Mouse (Mus musculus) hindbrain, embryonic 15.5 days (tissue): Measurements from ENCODE around the gene Sos1. TPM values are rescaled to one million over a fixed set of nuclear protein-coding genes. Genes with fewer than 3 reads are reported as not detected.

Experiments
- ATAC-seq: fragments of 200-750 bp; cut with Nextera tagmentation; 2 replicates; pipeline ENCODE4 v1.8.0; 2017; ENCODE audit warnings: low read depth, moderate number of reproducible peaks, moderate TSS enrichment; ENCODE audit not compliant: low FRiP score
- H3K27ac ChIP-seq: fragments of 300-500 bp; sonication (generic); replicated peaks from 2 replicates; pipeline ENCODE4 v1.5.1; 2015; ENCODE audit warnings: mild to moderate bottlenecking, inconsistent platforms
- H3K27me3 ChIP-seq: fragments of 300-500 bp; sonication (generic); 2 replicates; pipeline ENCODE4 v1.6.1; 2015; ENCODE audit warnings: control low read depth, inconsistent platforms
- H3K36me3 ChIP-seq: fragments of 300-500 bp; sonication (generic); 2 replicates; pipeline ENCODE4 v1.6.1; 2015; ENCODE audit warnings: control low read depth, inconsistent platforms
- H3K4me1 ChIP-seq: fragments of 300-500 bp; sonication (generic); replicated peaks from 2 replicates; pipeline ENCODE4 v1.6.1; 2015; ENCODE audit warnings: control low read depth, inconsistent platforms
- H3K4me2 ChIP-seq: fragments of 300-500 bp; sonication (generic); 2 replicates; pipeline ENCODE4 v1.6.1; 2015; ENCODE audit warnings: moderate library complexity, mild to moderate bottlenecking, inconsistent platforms
- H3K4me3 ChIP-seq: fragments of 300-500 bp; sonication (generic); 2 replicates; pipeline ENCODE4 v1.5.1; 2015; ENCODE audit warnings: mild to moderate bottlenecking, inconsistent platforms
- H3K9ac ChIP-seq: fragments of 300-500 bp; sonication (generic); 2 replicates; pipeline ENCODE4 v1.6.1; 2015; ENCODE audit warnings: inconsistent platforms
- H3K9me3 ChIP-seq: fragments of 300-500 bp; sonication (generic); 2 replicates; pipeline ENCODE4 v1.6.1; 2016; ENCODE audit warnings: control low read depth, inconsistent platforms
- WGBS: fragments of 180-500 bp; shearing (Covaris S2); methylation state at CpG from one replicate; pipeline ENCODE4 v1.1.7; 2015; 5-methylcytosine and 5-hydroxymethylcytosine counted together
- polyA plus RNA-seq: library from polyadenylated mRNA; unstranded; fragments of >200 nt; fragmentation: Nextera tagmentation; extraction: Ambion mirVana; gene quantifications from 2 replicates; pipeline ENCODE4 v1.2.1, GENCODE M21; 2015

Sos1 gene
- polyA plus RNA-seq, 1 experiment from 2014 or later, result 8.4 TPM

DNA sequence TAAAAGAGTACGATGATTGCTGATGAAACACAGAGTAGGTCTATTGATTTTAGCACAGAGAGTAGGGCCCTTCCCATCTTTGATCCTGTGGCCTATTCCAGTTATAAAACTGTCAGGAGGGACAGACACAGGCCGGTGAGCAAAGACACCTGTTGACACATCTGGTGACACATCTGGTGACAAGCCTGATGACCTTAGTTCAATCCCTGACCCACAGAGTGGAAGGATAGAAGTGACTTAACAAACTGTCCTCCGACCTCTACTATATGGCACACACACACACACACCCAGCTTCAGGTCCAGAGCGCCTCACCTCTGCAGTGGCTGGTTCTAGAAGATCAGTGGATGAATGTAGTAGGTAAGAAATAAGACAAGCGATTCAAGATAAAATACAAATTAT is 33.8 kb downstream of the Sos1 start:
- no peak overlapping the region for H3K27ac ChIP-seq
- ATAC-seq, result no peak
- 98% methylated on average over 5 of the region's 5 CpGs for WGBS
- H3K36me3 ChIP-seq, result peaks cover 54% of the 10 kb centered on the region
- no peak overlapping the region for H3K4me3 ChIP-seq
- no peaks in the 10 kb centered on the region for H3K27me3 ChIP-seq
- no peak overlapping the region for H3K9ac ChIP-seq
- no peaks in the 10 kb centered on the region for H3K4me1 ChIP-seq
- no peaks in the 10 kb centered on the region for H3K9me3 ChIP-seq
- no peak overlapping the region for H3K4me2 ChIP-seq

DNA sequence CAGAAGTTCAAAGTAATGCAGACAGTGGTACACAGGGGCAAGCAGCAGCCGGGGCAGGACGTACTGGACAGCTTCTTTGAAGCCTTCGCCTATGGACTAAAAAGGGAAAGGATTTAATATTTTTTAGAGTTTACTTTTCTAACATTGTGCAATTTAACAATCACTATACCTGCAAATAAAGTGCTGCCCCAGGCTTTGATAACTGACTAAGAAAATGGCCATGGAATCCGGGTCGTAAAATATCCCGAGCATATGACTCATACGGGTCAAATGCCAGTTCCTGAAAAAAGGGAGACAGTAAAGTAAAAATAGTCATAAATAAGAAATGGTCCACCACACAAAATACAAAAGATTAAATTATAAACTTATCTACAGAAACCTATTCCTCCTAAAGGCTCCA is 34.8 kb downstream of the Sos1 start:
- H3K9ac ChIP-seq, result no peak overlapping the region
- no peak overlapping the region for H3K4me2 ChIP-seq
- 95% methylated on average over 7 of the region's 7 CpGs for WGBS
- ATAC-seq, result no peak
- no peaks in the 10 kb centered on the region for H3K9me3 ChIP-seq
- H3K4me3 ChIP-seq, result no peak overlapping the region
- no peaks in the 10 kb centered on the region for H3K27me3 ChIP-seq
- peaks cover 54% of the 10 kb centered on the region for H3K36me3 ChIP-seq
- no peak overlapping the region for H3K27ac ChIP-seq
- H3K4me1 ChIP-seq, result no peaks in the 10 kb centered on the region

DNA sequence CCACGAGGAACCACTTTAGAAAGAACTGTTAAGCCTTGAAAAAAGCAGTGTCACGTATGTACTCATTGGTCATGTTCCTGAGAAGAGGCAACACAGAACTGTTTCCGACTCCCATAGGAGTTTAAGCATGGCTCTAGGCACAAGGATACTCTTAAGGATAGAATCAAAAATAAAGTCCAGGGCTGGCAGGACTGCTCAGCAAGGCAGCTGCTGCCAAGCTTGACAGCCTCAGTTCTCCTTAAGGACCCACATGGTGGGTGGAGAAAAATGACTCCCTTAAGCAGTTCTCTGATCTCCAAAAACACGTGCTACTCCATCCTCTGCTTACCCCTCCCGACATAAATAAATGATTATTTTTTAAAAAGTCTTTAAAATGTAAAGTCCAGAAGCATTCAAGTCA is 44.6 kb downstream of the Sos1 start:
- Histone ChIP-seq H3K4me2 (no peak overlapping the region), H3K27ac (no peak overlapping the region), H3K4me1 (no peaks in the 10 kb centered on the region), H3K27me3 (no peaks in the 10 kb centered on the region), H3K9ac (no peak overlapping the region), H3K4me3 (no peak overlapping the region), H3K9me3 (no peaks in the 10 kb centered on the region), H3K36me3 (peaks cover 30% of the 10 kb centered on the region)
- no peak for ATAC-seq
- 89% methylated on average over 5 of the region's 5 CpGs for WGBS

DNA sequence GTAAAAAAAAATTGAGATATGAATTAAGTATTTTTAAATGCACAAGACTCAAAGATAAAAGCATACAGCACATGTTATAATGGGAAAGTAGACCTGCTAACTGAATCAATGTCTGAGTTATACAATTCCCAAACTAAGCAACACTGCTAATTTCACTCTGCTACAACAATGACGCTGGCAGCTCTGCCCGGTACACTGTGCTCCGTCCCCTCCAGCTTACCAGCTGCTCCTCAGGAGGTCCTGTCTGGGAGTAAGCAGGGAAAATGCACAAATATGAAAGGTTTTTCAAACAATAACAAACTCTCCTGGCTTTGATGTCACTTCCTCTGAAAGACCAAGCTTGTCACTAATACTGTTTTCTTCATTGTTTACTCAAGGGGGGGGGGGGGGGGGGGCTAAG is 45.8 kb downstream of the Sos1 start:
- peaks cover 32% of the 10 kb centered on the region for H3K36me3 ChIP-seq
- no peak overlapping the region for H3K9ac ChIP-seq
- no peak for ATAC-seq
- no peaks in the 10 kb centered on the region for H3K4me1 ChIP-seq
- H3K4me2 ChIP-seq, result no peak overlapping the region
- 57% methylated on average over 3 of the region's 3 CpGs for WGBS
- no peaks in the 10 kb centered on the region for H3K9me3 ChIP-seq
- H3K4me3 ChIP-seq, result no peak overlapping the region
- no peak overlapping the region for H3K27ac ChIP-seq
- H3K27me3 ChIP-seq, result no peaks in the 10 kb centered on the region

DNA sequence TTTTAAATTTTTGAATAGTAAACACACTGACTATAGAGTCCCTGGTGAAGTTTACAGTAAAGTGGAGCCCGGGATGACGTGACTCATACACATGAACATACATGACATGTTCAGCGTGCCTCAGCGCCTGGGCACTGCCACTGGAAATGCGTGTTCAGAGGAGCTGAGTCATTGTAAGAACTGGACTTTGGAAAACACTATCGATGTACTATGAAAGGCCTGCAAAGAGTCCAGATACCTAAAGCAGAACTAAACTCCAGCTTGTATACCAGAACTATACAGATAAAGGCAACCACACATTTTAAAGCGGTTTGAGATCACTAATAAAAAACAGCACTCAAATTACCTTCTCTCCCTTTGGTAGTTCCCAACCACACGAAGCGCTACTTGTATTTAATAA is 48.3 kb downstream of the Sos1 start:
- 96% methylated on average over 9 of the region's 9 CpGs for WGBS
- Histone ChIP-seq H3K27ac (no peak overlapping the region), H3K9ac (no peak overlapping the region), H3K27me3 (no peaks in the 10 kb centered on the region), H3K4me2 (no peak overlapping the region), H3K36me3 (peaks cover 27% of the 10 kb centered on the region), H3K4me3 (no peak overlapping the region), H3K9me3 (no peaks in the 10 kb centered on the region), H3K4me1 (no peaks in the 10 kb centered on the region)
- ATAC-seq, result no peak

DNA sequence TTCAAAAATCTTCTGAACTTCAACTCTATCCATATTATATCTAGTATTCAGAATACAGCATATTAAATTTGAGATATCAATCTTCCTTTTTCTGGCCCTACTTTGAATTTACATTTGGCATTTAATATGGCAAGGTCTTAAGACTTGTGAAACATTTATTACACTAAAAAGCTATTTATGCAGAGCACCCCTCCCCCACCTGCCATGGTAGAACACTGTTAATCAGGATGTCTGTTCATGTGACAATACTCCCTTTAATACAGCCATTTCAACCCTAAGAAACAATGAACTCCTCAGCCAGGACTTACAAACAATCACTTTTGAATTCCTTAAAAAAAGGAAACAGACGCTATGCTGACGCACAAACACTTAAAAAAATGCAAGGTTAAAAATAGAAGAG is 52.3 kb downstream of the Sos1 start:
- no peak for ATAC-seq
- H3K36me3 ChIP-seq, result peaks cover 17% of the 10 kb centered on the region
- no peaks in the 10 kb centered on the region for H3K4me1 ChIP-seq
- no peak overlapping the region for H3K9ac ChIP-seq
- H3K9me3 ChIP-seq, result no peaks in the 10 kb centered on the region
- H3K27me3 ChIP-seq, result no peaks in the 10 kb centered on the region
- no peak overlapping the region for H3K4me3 ChIP-seq
- no peak overlapping the region for H3K4me2 ChIP-seq
- H3K27ac ChIP-seq, result no peak overlapping the region
- 62% methylated on average over 2 of the region's 2 CpGs for WGBS

DNA sequence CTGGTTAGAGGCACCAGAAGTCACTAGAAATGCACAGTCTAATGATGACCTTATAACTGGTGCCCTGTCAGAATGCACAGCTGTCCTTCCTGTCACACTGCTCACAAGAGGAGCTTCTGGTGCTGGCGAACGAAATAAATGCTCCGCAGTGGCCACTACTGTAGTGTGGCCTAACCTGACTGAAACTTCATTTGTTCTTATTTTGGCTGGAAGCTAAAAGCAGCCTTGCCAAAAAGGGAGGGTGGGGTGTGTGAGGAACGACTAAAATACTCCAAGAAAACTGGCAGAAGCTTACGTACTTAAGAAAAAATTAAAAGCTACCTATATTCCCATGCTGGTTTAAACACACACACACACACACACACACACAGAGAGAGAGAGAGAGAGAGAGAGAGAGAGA is 53.4 kb downstream of the Sos1 start:
- Histone ChIP-seq H3K4me3 (no peak overlapping the region), H3K4me2 (no peak overlapping the region), H3K9me3 (no peaks in the 10 kb centered on the region), H3K36me3 (peaks cover 20% of the 10 kb centered on the region), H3K27me3 (no peaks in the 10 kb centered on the region), H3K4me1 (no peaks in the 10 kb centered on the region), H3K27ac (no peak overlapping the region), H3K9ac (no peak overlapping the region)
- 69% methylated on average over 5 of the region's 5 CpGs for WGBS
- ATAC-seq, result no peak

DNA sequence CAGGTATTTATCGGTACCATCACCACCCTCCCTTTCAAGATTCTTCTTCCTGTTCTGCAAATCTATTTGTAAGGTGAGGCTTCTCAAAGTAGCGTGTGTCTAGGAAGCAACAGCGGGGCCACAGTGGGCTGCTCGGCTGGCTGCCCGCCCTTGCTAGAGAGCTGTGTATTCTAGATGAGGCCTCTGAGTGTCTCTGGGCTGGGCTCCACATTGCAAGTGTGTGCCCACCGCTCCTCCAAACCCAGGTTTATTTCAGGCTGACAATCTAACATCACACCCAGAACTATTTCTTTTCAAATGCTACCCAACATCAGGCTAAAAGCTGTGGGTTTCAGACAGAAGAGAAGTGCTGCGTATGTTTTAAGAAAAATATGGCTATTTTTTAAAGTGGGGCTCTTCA is 54.1 kb downstream of the Sos1 start:
- Histone ChIP-seq H3K9me3 (no peaks in the 10 kb centered on the region), H3K9ac (no peak overlapping the region), H3K4me1 (no peaks in the 10 kb centered on the region), H3K27me3 (no peaks in the 10 kb centered on the region), H3K4me2 (no peak overlapping the region), H3K4me3 (no peak overlapping the region), H3K36me3 (peaks cover 20% of the 10 kb centered on the region), H3K27ac (no peak overlapping the region)
- no peak for ATAC-seq
- 89% methylated on average over 7 of the region's 7 CpGs for WGBS

DNA sequence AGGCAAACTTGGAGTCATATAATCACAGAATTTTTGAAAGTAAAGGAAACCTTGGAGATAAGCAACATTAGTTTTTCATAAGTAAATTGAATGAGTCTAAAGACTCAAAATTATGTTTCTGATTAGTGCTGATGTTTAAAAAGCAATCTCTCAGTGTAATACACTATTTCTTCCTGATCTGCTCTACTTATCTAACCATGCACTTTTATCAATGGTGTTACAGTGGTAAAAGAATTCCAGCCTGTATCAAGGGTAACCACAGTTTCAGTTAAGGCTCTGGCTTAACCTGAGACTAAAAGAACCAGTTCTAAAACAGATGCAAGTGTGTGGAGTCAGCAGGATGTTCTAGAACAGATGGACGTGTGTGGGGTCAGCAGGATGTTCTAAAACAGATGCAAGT is 59.3 kb downstream of the Sos1 start:
- H3K27ac ChIP-seq, result no peak overlapping the region
- H3K4me2 ChIP-seq, result no peak overlapping the region
- H3K27me3 ChIP-seq, result no peaks in the 10 kb centered on the region
- 98% methylated on average over 1 of the region's 1 CpGs for WGBS
- H3K4me3 ChIP-seq, result no peak overlapping the region
- no peaks in the 10 kb centered on the region for H3K4me1 ChIP-seq
- no peak overlapping the region for H3K9ac ChIP-seq
- peaks cover 45% of the 10 kb centered on the region for H3K36me3 ChIP-seq
- no peak for ATAC-seq
- no peaks in the 10 kb centered on the region for H3K9me3 ChIP-seq

DNA sequence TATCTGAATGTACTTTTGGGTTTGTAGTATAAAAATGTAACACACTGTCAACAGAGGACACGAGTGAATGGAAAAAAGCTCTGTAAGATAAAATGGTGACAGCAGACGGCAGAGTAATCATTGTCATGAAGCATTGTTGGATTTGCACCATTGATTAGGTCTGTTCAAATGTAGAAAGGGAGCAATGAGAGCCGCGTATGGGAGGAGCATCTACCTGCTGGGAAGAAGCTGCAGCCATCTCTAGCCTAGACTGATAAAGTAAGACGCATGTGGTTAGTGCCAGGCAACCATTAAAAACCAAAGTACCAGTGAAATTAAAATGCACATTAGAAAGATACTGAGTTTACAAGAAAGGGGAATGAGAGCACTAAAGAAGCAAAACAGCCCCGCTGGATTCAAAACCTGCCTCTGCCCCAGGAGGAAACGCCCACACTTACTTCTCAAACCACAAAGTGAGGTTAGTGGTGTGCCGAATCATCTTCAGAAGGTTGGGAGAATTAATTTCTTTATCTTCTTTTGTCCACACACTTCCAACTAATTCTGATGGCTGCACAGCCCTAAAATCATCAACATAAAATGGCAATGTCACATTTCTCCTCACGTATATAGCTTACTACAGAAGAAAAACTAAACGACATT is 61.6 kb downstream of the Sos1 start:
- Histone ChIP-seq H3K27ac (no peak overlapping the region), H3K4me2 (no peak overlapping the region), H3K27me3 (no peaks in the 10 kb centered on the region), H3K36me3 (peaks cover 63% of the 10 kb centered on the region), H3K4me3 (no peak overlapping the region), H3K4me1 (no peaks in the 10 kb centered on the region), H3K9ac (no peak overlapping the region), H3K9me3 (no peaks in the 10 kb centered on the region)
- WGBS, result 77% methylated on average over 10 of the region's 10 CpGs
- no peak for ATAC-seq

DNA sequence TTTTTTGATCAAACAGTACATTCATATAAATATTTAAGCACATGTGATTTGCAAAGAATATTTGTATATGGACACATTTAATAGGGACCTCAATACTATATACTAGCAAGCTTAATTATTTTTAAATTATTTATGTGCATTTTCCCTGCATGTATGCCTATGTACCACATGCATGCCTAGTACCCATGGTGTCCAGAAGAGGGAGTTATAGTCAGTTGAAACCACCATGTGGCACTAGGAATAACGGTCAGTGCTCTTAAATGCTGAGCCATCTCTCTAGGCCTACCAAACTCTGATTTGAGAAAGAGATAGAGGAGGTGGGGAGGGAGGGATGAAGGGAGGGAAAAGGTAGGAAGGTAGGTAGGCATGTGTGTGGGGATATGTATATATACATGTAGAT is 69.1 kb downstream of the Sos1 start:
- H3K4me1 ChIP-seq, result no peaks in the 10 kb centered on the region
- H3K9me3 ChIP-seq, result no peaks in the 10 kb centered on the region
- H3K36me3 ChIP-seq, result peaks cover 73% of the 10 kb centered on the region
- 63% methylated on average over 1 of the region's 1 CpGs for WGBS
- no peaks in the 10 kb centered on the region for H3K27me3 ChIP-seq
- no peak overlapping the region for H3K9ac ChIP-seq
- peak; percentile 23; the same call in 1 of the 2 replicates for ATAC-seq
- H3K4me2 ChIP-seq, result no peak overlapping the region
- no peak overlapping the region for H3K4me3 ChIP-seq
- no peak overlapping the region for H3K27ac ChIP-seq

DNA sequence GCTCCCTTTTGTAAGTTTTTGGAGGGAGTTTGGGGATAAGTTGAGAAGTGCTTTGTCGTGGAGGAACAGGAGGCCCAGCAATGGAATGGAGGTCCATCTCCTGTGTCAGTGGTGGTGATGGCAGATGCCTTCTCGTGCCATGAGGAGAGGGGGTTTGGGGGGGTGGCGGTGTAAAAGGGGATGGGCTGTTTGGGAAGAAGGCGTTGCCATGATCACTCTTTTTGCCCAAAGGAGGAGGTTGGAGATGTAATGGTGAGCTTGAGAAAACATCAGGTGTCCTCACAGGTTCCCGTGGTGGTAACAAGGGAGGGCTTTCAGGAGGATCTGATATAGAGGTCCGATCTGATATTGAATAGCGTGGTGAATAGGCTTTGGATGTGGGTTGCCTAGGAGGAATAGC is 82.0 kb downstream of the Sos1 start:
- no peaks in the 10 kb centered on the region for H3K27me3 ChIP-seq

More for the DNA sequence above, 82.0 kb downstream of the Sos1 start:
- ATAC-seq, result no peak
- Histone ChIP-seq H3K4me3 (no peak overlapping the region), H3K36me3 (peaks cover 38% of the 10 kb centered on the region), H3K27ac (no peak overlapping the region), H3K4me1 (no peaks in the 10 kb centered on the region), H3K9ac (no peak overlapping the region), H3K9me3 (no peaks in the 10 kb centered on the region), H3K4me2 (no peak overlapping the region)
- WGBS, result 91% methylated on average over 7 of the region's 7 CpGs
